ENCODE assay signal across 21 mouse cellular contexts in the genomic region with DNA sequence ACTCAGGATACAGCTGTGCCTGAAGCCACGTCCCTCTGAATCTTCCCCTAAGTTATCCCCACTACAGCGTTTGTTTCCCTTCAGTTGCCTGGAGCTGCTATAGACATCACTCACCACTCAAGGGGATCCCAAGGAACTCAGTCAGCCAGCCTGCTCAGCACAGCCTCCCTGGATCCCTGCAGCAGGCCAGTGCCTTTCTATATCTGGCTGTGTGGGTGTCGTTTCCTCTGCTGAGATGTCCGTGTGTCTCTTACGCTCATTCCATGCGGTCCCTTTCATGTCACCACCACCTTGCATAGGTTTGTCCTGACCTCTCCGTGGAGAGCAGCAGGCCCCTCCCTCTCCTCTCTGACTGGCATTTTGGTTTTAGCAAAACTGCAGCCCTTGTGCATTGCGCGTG.
"Had no signal": no experiment of that assay in that cellular context is flagged by ENCODE, and none has a peak within 500 bp of the region (broad histone marks: within the 10 kb centered on the region; RNA-seq: fewer than 3 reads in every experiment).

No protein-coding gene starts in this region.

- DNase-seq: liver, postnatal 0 days; lung, adult 2 months; lung, postnatal 14 days; lung, postnatal 36 days; midbrain, embryonic 14.5 days; right cerebral cortex, postnatal 25 days; thymus, adult 2 months; thymus, postnatal 25 days; thymus, postnatal 4 days had no signal

- H3K4me1 ChIP-seq: liver, embryonic 15.5 days; lung, embryonic 15.5 days; stomach, embryonic 15.5 days had no signal

- H3K27ac ChIP-seq: liver, embryonic 15.5 days; lung, embryonic 15.5 days; macrophage; midbrain, embryonic 10.5 days; midbrain, embryonic 12.5 days; neural tube, embryonic 13.5 days; neural tube, embryonic 15.5 days; stomach, embryonic 15.5 days; stomach, postnatal 0 days had no signal

- ATAC-seq: liver, postnatal 0 days; lung, postnatal 0 days; midbrain, embryonic 16.5 days had no signal

- H3K4me3 ChIP-seq: liver, embryonic 15.5 days; lung, embryonic 15.5 days; midbrain, embryonic 10.5 days; midbrain, embryonic 12.5 days; myocyte; neural tube, embryonic 13.5 days; neural tube, embryonic 15.5 days; stomach, embryonic 15.5 days had no signal
